Comparison of ENCODE assay signal across 8 mouse cellular contexts in genomic region chrX:103622260-103622934, GRCm38 (mm10). TPM values are rescaled to one million over a fixed set of nuclear protein-coding genes. Genes with fewer than 3 reads are reported as not detected.
DNase-seq lines count a peak whose midpoint lies in the region; ATAC-seq and TF ChIP-seq lines count a peak whose summit lies in the region.

No protein-coding gene starts in this region.

- DNase-seq in heart, postnatal 10 days: peak; percentile 93 to 98
- DNase-seq in large intestine, adult 2 months (ENCODE audit: low read depth, low spot score): peak; percentile 75
- DNase-seq in liver, postnatal 0 days: peak; percentile 92
- DNase-seq in testis, postnatal 10 days (ENCODE audit: low spot score): peak; percentile 90

- peak overlapping the region; percentile 9; the same call in 1 of the 2 replicates for H3K27ac ChIP-seq in ES-Bruce4 (ENCODE audit: insufficient read depth, low read length)
- peak overlapping the region; percentile 88 for H3K27ac ChIP-seq in forebrain, embryonic 13.5 days
- H3K27ac ChIP-seq in liver, postnatal 0 days (ENCODE audit: low read depth): peak overlapping the region; percentile 96
- peak overlapping the region; percentile 87 for H3K27ac ChIP-seq in neural tube, embryonic 14.5 days (ENCODE audit: low read depth, low read length)

- H3K36me3 ChIP-seq in ES-Bruce4 (ENCODE audit: control insufficient read depth, insufficient read depth, low read length, poor library complexity, severe bottlenecking): no peaks in the 10 kb centered on the region
- H3K36me3 ChIP-seq in forebrain, embryonic 13.5 days (ENCODE audit: poor library complexity, severe bottlenecking): no peaks in the 10 kb centered on the region
- H3K36me3 ChIP-seq in liver, postnatal 0 days (replicated peaks; ENCODE audit: insufficient read depth, low read length): no peaks in the 10 kb centered on the region
- no peaks in the 10 kb centered on the region for H3K36me3 ChIP-seq in neural tube, embryonic 14.5 days (ENCODE audit: control insufficient read depth, insufficient read depth, low read length)

- no peaks in the 10 kb centered on the region for H3K4me1 ChIP-seq in ES-Bruce4 (ENCODE audit: control insufficient read depth, insufficient read depth, low read length)
- peaks cover 11% of the 10 kb centered on the region; the same call in 1 of the 2 replicates for H3K4me1 ChIP-seq in forebrain, embryonic 13.5 days
- H3K4me1 ChIP-seq in liver, postnatal 0 days (ENCODE audit: insufficient read depth): peaks cover 18% of the 10 kb centered on the region
- H3K4me1 ChIP-seq in neural tube, embryonic 14.5 days (ENCODE audit: control insufficient read depth, insufficient read depth, low read length): no peaks in the 10 kb centered on the region

- H3K9ac ChIP-seq in ES-Bruce4 (ENCODE audit: low read depth, poor library complexity, severe bottlenecking): peak overlapping the region; percentile 41
- peak overlapping the region; percentile 73 for H3K9ac ChIP-seq in forebrain, embryonic 13.5 days
- H3K9ac ChIP-seq in liver, postnatal 0 days (replicated peaks): peak overlapping the region; percentile 73
- H3K9ac ChIP-seq in neural tube, embryonic 14.5 days (replicated peaks; ENCODE audit: low read depth, low read length): peak overlapping the region; percentile 62

- TF ChIP-seq EP300 in ES-Bruce4 (IDR thresholded peaks at IDR 0.05; ENCODE audit: insufficient read depth, low read depth, low read length): 0 out of 2 replicates have a peak, but pooled peaks have one; percentile 35
- no peak for TF ChIP-seq EP300 in liver, postnatal 0 days (IDR thresholded peaks at IDR 0.05; ENCODE audit: low read depth)

- peak; percentile 31 for TF ChIP-seq CTCF in ES-Bruce4 (IDR thresholded peaks at IDR 0.05; ENCODE audit: low read depth, low read length)
- TF ChIP-seq CTCF in liver, postnatal 0 days (IDR thresholded peaks at IDR 0.05; ENCODE audit: low read depth): peak; percentile 88

- peak overlapping the region; percentile 63 for H3K4me3 ChIP-seq in ES-Bruce4 (ENCODE audit: low read depth, low read length)
- peak overlapping the region; percentile 47 for H3K4me3 ChIP-seq in forebrain, embryonic 13.5 days
- peak overlapping the region; percentile 57 for H3K4me3 ChIP-seq in liver, postnatal 0 days (ENCODE audit: low read depth, low read length)
- H3K4me3 ChIP-seq in neural tube, embryonic 14.5 days (ENCODE audit: low read depth, low read length): peak overlapping the region; percentile 43

- ATAC-seq in cerebellum, adult (ENCODE audit: insufficient number of reproducible peaks, low FRiP score, low TSS enrichment): peak; percentile 94
- ATAC-seq in forebrain, embryonic 13.5 days: peak; percentile 96
- ATAC-seq in liver, postnatal 0 days: peak; percentile 98
- ATAC-seq in neural tube, embryonic 14.5 days (ENCODE audit: low read depth): peak; percentile 95

- peak overlapping the region; percentile 66 for H3K4me2 ChIP-seq in forebrain, embryonic 13.5 days
- peak overlapping the region; percentile 88 for H3K4me2 ChIP-seq in liver, postnatal 0 days (ENCODE audit: low read depth, low read length)
- peak overlapping the region; percentile 74 for H3K4me2 ChIP-seq in neural tube, embryonic 14.5 days (ENCODE audit: low read depth, low read length)

- intact Hi-C loops in heart, postnatal 10 days (cut with DNase I): loop anchor here (2.0 to 10.0 kb wide), 2 partner anchors 130 to 202 kb away; partner anchors contain the start of gene Slc16a2

- TF ChIP-seq POLR2A in ES-Bruce4 (IDR thresholded peaks at IDR 0.05; ENCODE audit: insufficient read depth, low read length): peak; percentile 16

- no peaks in the 10 kb centered on the region for H3K9me3 ChIP-seq in ES-Bruce4 (replicated peaks; ENCODE audit: control insufficient read depth, insufficient read depth, low read length, poor library complexity, severe bottlenecking)
- no peaks in the 10 kb centered on the region for H3K9me3 ChIP-seq in forebrain, embryonic 13.5 days (replicated peaks)
- H3K9me3 ChIP-seq in liver, postnatal 0 days (ENCODE audit: low read length): no peaks in the 10 kb centered on the region
- H3K9me3 ChIP-seq in neural tube, embryonic 14.5 days (ENCODE audit: control insufficient read depth, low read length): no peaks in the 10 kb centered on the region

- H3K27me3 ChIP-seq in ES-Bruce4 (ENCODE audit: control insufficient read depth, insufficient read depth, low read length, poor library complexity, severe bottlenecking): no peaks in the 10 kb centered on the region
- no peaks in the 10 kb centered on the region for H3K27me3 ChIP-seq in forebrain, embryonic 13.5 days
- no peaks in the 10 kb centered on the region for H3K27me3 ChIP-seq in liver, postnatal 0 days (ENCODE audit: insufficient read depth, low read length)
- no peaks in the 10 kb centered on the region for H3K27me3 ChIP-seq in neural tube, embryonic 14.5 days (ENCODE audit: control insufficient read depth, insufficient read depth, low read length)

- 1% methylated on average over 33 of the region's 33 CpGs for WGBS in forebrain, embryonic 13.5 days
- WGBS in large intestine, adult 2 months: 2% methylated on average over 33 of the region's 33 CpGs
- under 1% methylated on average over 33 of the region's 33 CpGs for WGBS in liver, postnatal 0 days (ENCODE audit: insufficient replicate concordance)
- 1% methylated on average over 33 of the region's 33 CpGs for WGBS in neural tube, embryonic 14.5 days

RNA-seq across cellular contexts. Expression of gene Zcchc13, which starts 8.0 kb away (rescaled TPM):
- not detected in 2 replicates for polyA plus RNA-seq in ES-Bruce4 (2011; ENCODE audit: insufficient read depth, insufficient read length, low read depth, missing spikeins)
- not detected in 2 replicates for polyA plus RNA-seq in forebrain, embryonic 13.5 days (2015; fragmentation: Nextera tagmentation; extraction: Ambion mirVana)
- total RNA-seq in heart, postnatal 10 days (2021): not detected
- polyA plus RNA-seq in large intestine, adult 2 months (2012; rRNA removed): not detected in 2 replicates
- polyA plus RNA-seq in liver, postnatal 0 days (2015; fragmentation: Nextera tagmentation; extraction: Ambion mirVana): not detected in 2 replicates
- polyA plus RNA-seq in neural tube, embryonic 14.5 days (2014; fragmentation: Nextera tagmentation; extraction: Ambion mirVana): not detected in 2 replicates

Comparison
In these comparisons a context has a peak if more than half of its experiments do, and no peak if none do; other contexts are left out.
1. Peak in every context shown above with its lines: DNase-seq, ATAC-seq, H3K4me3 ChIP-seq and H3K27ac ChIP-seq.
2. H3K27ac ChIP-seq: peak in every context shown above with its lines; median percentile 96 in liver, postnatal 0 days; 88 in forebrain, embryonic 13.5 days; 87 in neural tube, embryonic 14.5 days; 9 in ES-Bruce4.